Mouse (Mus musculus): ENCODE measurements around the gene Lamc2. TPM values are rescaled to one million over a fixed set of nuclear protein-coding genes. Genes with fewer than 3 reads are reported as not detected.
A peak's percentile ranks its signal among the peaks of the same experiment; 100 is the strongest.

The Lamc2 gene
- polyA plus RNA-seq, 1 experiment from 2014 or later = 3.3 TPM

GRCm38 (mm10) chr1:153092237-153092975 is 93.8 kb downstream of the Lamc2 start:
- 49% methylated on average over 5 of the region's 5 CpGs for WGBS
- TF ChIP-seq CTCF (IDR thresholded peaks at IDR 0.05; ENCODE audit: low read depth) = peak; percentile 81

GRCm38 (mm10) chr1:153091438-153092236 is 94.6 kb downstream of the Lamc2 start:
- ATAC-seq = peak; percentile 44
- no peak for TF ChIP-seq CTCF (IDR thresholded peaks at IDR 0.05; ENCODE audit: low read depth)
- H3K36me3 ChIP-seq (ENCODE audit: control insufficient read depth, insufficient read depth) = no peaks in the 10 kb centered on the region
- H3K4me1 ChIP-seq (replicated peaks; ENCODE audit: control insufficient read depth, insufficient read depth, low read length) = peaks cover 5% of the 10 kb centered on the region; the same call in 1 of the 2 replicates
- no peaks in the 10 kb centered on the region for H3K9me3 ChIP-seq (ENCODE audit: control insufficient read depth)
- H3K4me2 ChIP-seq (replicated peaks; ENCODE audit: low read depth) = no peak overlapping the region
- no peak overlapping the region for H3K4me3 ChIP-seq (ENCODE audit: low read depth, low read length)
- H3K27ac ChIP-seq (ENCODE audit: low read depth, low read length) = no peak overlapping the region; the same call in 1 of the 2 replicates
- H3K27me3 ChIP-seq (replicated peaks; ENCODE audit: control insufficient read depth, insufficient read depth, low read length) = no peaks in the 10 kb centered on the region
- WGBS = 42% methylated on average over 9 of the region's 9 CpGs
- no peak overlapping the region for H3K9ac ChIP-seq (ENCODE audit: low read depth, low read length)

More at GRCm38 (mm10) chr1:153092237-153092975, 93.8 kb downstream of the Lamc2 start:
- no peaks in the 10 kb centered on the region for H3K36me3 ChIP-seq (ENCODE audit: control insufficient read depth, insufficient read depth)
- no peak overlapping the region for H3K27ac ChIP-seq (ENCODE audit: low read depth, low read length)
- no peak overlapping the region for H3K4me2 ChIP-seq (replicated peaks; ENCODE audit: low read depth)
- no peak overlapping the region for H3K9ac ChIP-seq (ENCODE audit: low read depth, low read length)
- ATAC-seq = peak; percentile 57
- no peak overlapping the region for H3K4me3 ChIP-seq (ENCODE audit: low read depth, low read length)
- H3K27me3 ChIP-seq (replicated peaks; ENCODE audit: control insufficient read depth, insufficient read depth, low read length) = no peaks in the 10 kb centered on the region
- peaks cover 5% of the 10 kb centered on the region; the same call in 1 of the 2 replicates for H3K4me1 ChIP-seq (replicated peaks; ENCODE audit: control insufficient read depth, insufficient read depth, low read length)
- H3K9me3 ChIP-seq (ENCODE audit: control insufficient read depth) = no peaks in the 10 kb centered on the region

GRCm38 (mm10) chr1:153090807-153091206 is 95.4 kb downstream of the Lamc2 start:
- WGBS = 82% methylated on average over 4 of the region's 4 CpGs
- Histone ChIP-seq H3K4me2 (replicated peaks; ENCODE audit: low read depth) (no peak overlapping the region), H3K36me3 (ENCODE audit: control insufficient read depth, insufficient read depth) (no peaks in the 10 kb centered on the region), H3K9me3 (ENCODE audit: control insufficient read depth) (no peaks in the 10 kb centered on the region), H3K4me1 (replicated peaks; ENCODE audit: control insufficient read depth, insufficient read depth, low read length) (peaks cover 5% of the 10 kb centered on the region; the same call in 1 of the 2 replicates), H3K9ac (ENCODE audit: low read depth, low read length) (no peak overlapping the region), H3K27ac (ENCODE audit: low read depth, low read length) (no peak overlapping the region), H3K4me3 (ENCODE audit: low read depth, low read length) (no peak overlapping the region), H3K27me3 (replicated peaks; ENCODE audit: control insufficient read depth, insufficient read depth, low read length) (no peaks in the 10 kb centered on the region)
- TF ChIP-seq CTCF (IDR thresholded peaks at IDR 0.05; ENCODE audit: low read depth) = no peak
- ATAC-seq = no peak

GRCm38 (mm10) chr1:153090081-153090480 is 96.2 kb downstream of the Lamc2 start:
- Histone ChIP-seq H3K9ac (ENCODE audit: low read depth, low read length) (no peak overlapping the region), H3K27ac (ENCODE audit: low read depth, low read length) (no peak overlapping the region), H3K9me3 (ENCODE audit: control insufficient read depth) (no peaks in the 10 kb centered on the region), H3K36me3 (ENCODE audit: control insufficient read depth, insufficient read depth) (no peaks in the 10 kb centered on the region), H3K4me3 (ENCODE audit: low read depth, low read length) (no peak overlapping the region), H3K27me3 (replicated peaks; ENCODE audit: control insufficient read depth, insufficient read depth, low read length) (no peaks in the 10 kb centered on the region), H3K4me1 (replicated peaks; ENCODE audit: control insufficient read depth, insufficient read depth, low read length) (peaks cover 5% of the 10 kb centered on the region; the same call in 1 of the 2 replicates), H3K4me2 (replicated peaks; ENCODE audit: low read depth) (no peak overlapping the region)
- TF ChIP-seq CTCF (IDR thresholded peaks at IDR 0.05; ENCODE audit: low read depth) = no peak
- no peak for ATAC-seq
- 81% methylated on average over 2 of the region's 2 CpGs for WGBS

GRCm38 (mm10) chr1:153087771-153088170 is 98.5 kb downstream of the Lamc2 start:
- WGBS = 75% methylated on average over 5 of the region's 5 CpGs
- H3K9me3 ChIP-seq (ENCODE audit: control insufficient read depth) = no peaks in the 10 kb centered on the region
- H3K27ac ChIP-seq (ENCODE audit: low read depth, low read length) = no peak overlapping the region
- H3K27me3 ChIP-seq (replicated peaks; ENCODE audit: control insufficient read depth, insufficient read depth, low read length) = no peaks in the 10 kb centered on the region
- H3K36me3 ChIP-seq (ENCODE audit: control insufficient read depth, insufficient read depth) = no peaks in the 10 kb centered on the region
- peaks cover 5% of the 10 kb centered on the region; the same call in 1 of the 2 replicates for H3K4me1 ChIP-seq (replicated peaks; ENCODE audit: control insufficient read depth, insufficient read depth, low read length)
- no peak overlapping the region for H3K9ac ChIP-seq (ENCODE audit: low read depth, low read length)
- no peak for ATAC-seq
- TF ChIP-seq CTCF (IDR thresholded peaks at IDR 0.05; ENCODE audit: low read depth) = no peak
- H3K4me2 ChIP-seq (replicated peaks; ENCODE audit: low read depth) = no peak overlapping the region
- no peak overlapping the region for H3K4me3 ChIP-seq (ENCODE audit: low read depth, low read length)

DNA sequence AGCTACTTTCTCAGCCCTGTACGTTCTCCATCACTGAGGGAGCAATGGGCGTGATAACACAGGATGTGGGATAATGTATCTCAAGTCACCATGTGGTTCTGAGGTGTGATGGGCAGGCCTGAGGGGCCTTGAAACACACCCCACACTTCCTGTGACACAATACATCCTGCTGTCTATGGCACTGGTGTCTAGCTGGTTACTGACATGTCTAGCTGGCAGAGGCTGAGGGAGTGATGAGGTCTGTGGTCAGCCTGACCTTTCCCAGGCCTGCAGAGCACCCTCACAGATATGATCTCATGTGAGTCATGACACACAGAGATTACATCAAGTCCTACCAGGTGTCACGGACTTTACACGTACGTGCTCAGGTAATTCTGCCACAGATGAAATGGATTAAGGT is 101.0 kb downstream of the Lamc2 start:
- 88% methylated on average over 5 of the region's 5 CpGs for WGBS

More for the DNA sequence above, 101.0 kb downstream of the Lamc2 start:
- H3K4me3 ChIP-seq (ENCODE audit: low read depth, low read length) = no peak overlapping the region
- H3K9me3 ChIP-seq (ENCODE audit: control insufficient read depth) = no peaks in the 10 kb centered on the region
- no peak overlapping the region for H3K27ac ChIP-seq (ENCODE audit: low read depth, low read length)
- no peaks in the 10 kb centered on the region for H3K36me3 ChIP-seq (ENCODE audit: control insufficient read depth, insufficient read depth)
- H3K4me1 ChIP-seq (replicated peaks; ENCODE audit: control insufficient read depth, insufficient read depth, low read length) = no peaks in the 10 kb centered on the region
- no peak for ATAC-seq
- H3K9ac ChIP-seq (ENCODE audit: low read depth, low read length) = no peak overlapping the region
- H3K27me3 ChIP-seq (replicated peaks; ENCODE audit: control insufficient read depth, insufficient read depth, low read length) = no peaks in the 10 kb centered on the region
- TF ChIP-seq CTCF (IDR thresholded peaks at IDR 0.05; ENCODE audit: low read depth) = no peak
- H3K4me2 ChIP-seq (replicated peaks; ENCODE audit: low read depth) = no peak overlapping the region
